Mouse (Mus musculus) heart, embryonic 16.5 days (tissue): ENCODE results near the gene Ago4. TPM values are rescaled to one million over a fixed set of nuclear protein-coding genes. Genes with fewer than 3 reads are reported as not detected.

Source experiments
- ATAC-seq: fragments of 200-750 bp; cut with Nextera tagmentation; replicated peaks from 2 replicates; pipeline ENCODE4 v1.8.0; 2017; ENCODE audit warnings: moderate number of reproducible peaks; ENCODE audit not compliant: insufficient read depth, low FRiP score; ENCODE audit errors: extremely low read depth
- H3K27ac ChIP-seq: fragments of 300-500 bp; sonication (generic); 2 replicates; pipeline ENCODE4 v1.5.1; 2014; ENCODE audit warnings: mild to moderate bottlenecking, low read length, control low read depth, moderate library complexity
- H3K27me3 ChIP-seq: fragments of 300-500 bp; sonication (generic); 2 replicates; pipeline ENCODE4 v1.6.1; 2014; ENCODE audit warnings: low read length, mixed read lengths; ENCODE audit not compliant: control insufficient read depth, insufficient read depth
- H3K36me3 ChIP-seq: fragments of 300-500 bp; sonication (generic); 2 replicates; pipeline ENCODE4 v1.6.1; 2014; ENCODE audit not compliant: control insufficient read depth, insufficient read depth
- H3K4me1 ChIP-seq: fragments of 300-500 bp; sonication (generic); 2 replicates; pipeline ENCODE4 v1.6.1; 2014; ENCODE audit warnings: low read length, mixed read lengths; ENCODE audit not compliant: control insufficient read depth, insufficient read depth
- H3K4me2 ChIP-seq: fragments of 300-500 bp; sonication (generic); 2 replicates; pipeline ENCODE4 v1.6.1; 2014; ENCODE audit warnings: low read depth, mild to moderate bottlenecking, control low read depth, low read length
- H3K4me3 ChIP-seq: fragments of 300-500 bp; sonication (generic); 2 replicates; pipeline ENCODE4 v1.5.1; 2014; ENCODE audit warnings: mild to moderate bottlenecking, control low read depth, low read length
- H3K9ac ChIP-seq: fragments of 300-500 bp; sonication (generic); 2 replicates; pipeline ENCODE4 v1.6.1; 2014; ENCODE audit warnings: low read length, control low read depth
- H3K9me3 ChIP-seq: fragments of 300-500 bp; sonication (generic); replicated peaks from 2 replicates; pipeline ENCODE4 v1.6.1; 2016; ENCODE audit warnings: low read length; ENCODE audit not compliant: control insufficient read depth
- WGBS: fragments of 180-500 bp; shearing (Covaris S2); extraction: QIAGEN DNeasy Blood & Tissue Kit; methylation state at CpG from one replicate; pipeline ENCODE4 v1.1.7; 2014; 5-methylcytosine and 5-hydroxymethylcytosine counted together
- polyA plus RNA-seq: library from polyadenylated mRNA; unstranded; fragments of >200 nt; fragmentation: Nextera tagmentation; extraction: Ambion mirVana; gene quantifications from 2 replicates; pipeline ENCODE4 v1.2.1, GENCODE M21; 2015

Ago4 gene
- polyA plus RNA-seq, 1 experiment from 2014 or later, result 0.97 TPM

DNA sequence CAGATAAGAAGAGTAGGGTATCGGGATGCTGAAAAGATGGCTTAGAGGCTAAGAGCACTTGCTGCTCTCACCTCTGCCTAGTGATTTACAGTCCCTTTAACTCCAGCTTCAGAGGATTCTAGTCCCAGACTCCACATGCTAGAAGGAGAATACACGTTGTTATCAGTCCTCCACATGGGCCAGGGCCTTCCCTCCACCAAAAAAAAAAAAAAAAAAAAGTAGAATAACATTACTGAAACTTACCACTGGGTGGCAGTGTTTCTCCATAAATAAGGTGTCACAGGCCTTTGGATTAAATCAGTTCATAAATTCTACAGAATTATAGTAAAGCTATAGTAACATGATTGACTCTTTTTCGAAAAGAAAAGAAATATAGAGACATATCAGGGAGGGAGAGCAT, 21.2 kb upstream of the Ago4 start:
- Histone ChIP-seq H3K4me3 (no peak overlapping the region), H3K4me2 (no peak overlapping the region), H3K9me3 (no peaks in the 10 kb centered on the region), H3K27me3 (no peaks in the 10 kb centered on the region), H3K36me3 (no peaks in the 10 kb centered on the region), H3K4me1 (peaks cover 9% of the 10 kb centered on the region; the same call in 1 of the 2 replicates), H3K27ac (no peak overlapping the region), H3K9ac (no peak overlapping the region)
- 32% methylated on average over 3 of the region's 3 CpGs for WGBS
- ATAC-seq, result no peak

GRCm38 (mm10) chr4:126553685-126554084, 20.4 kb upstream of the Ago4 start:
- Histone ChIP-seq H3K36me3 (no peaks in the 10 kb centered on the region), H3K4me1 (peaks cover 9% of the 10 kb centered on the region; the same call in 1 of the 2 replicates), H3K27me3 (no peaks in the 10 kb centered on the region), H3K4me3 (no peak overlapping the region), H3K9ac (no peak overlapping the region), H3K9me3 (no peaks in the 10 kb centered on the region; the same call in 1 of the 2 replicates), H3K4me2 (no peak overlapping the region), H3K27ac (no peak overlapping the region)
- ATAC-seq, result no peak
- 97% methylated on average over 1 of the region's 1 CpGs for WGBS

DNA sequence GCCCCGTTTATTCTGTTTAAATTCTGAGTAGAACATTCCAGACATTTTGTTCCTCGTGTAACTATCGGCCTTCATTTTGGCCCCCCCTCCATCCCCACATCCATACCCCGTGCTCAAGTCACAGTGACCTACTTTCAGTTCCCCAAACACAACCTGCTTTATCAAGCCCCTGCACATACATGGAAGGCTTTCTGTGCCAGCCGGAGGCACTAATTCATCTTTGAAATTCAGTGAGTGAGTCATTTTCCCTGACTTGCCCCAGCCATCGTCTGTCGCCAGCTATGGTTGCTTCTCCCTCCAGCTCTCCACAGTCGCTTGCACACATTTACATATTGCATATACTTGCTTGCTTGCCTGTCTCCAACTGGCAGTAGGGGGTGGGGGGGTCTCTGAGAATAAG, 19.8 kb upstream of the Ago4 start:
- no peaks in the 10 kb centered on the region for H3K36me3 ChIP-seq
- WGBS, result 50% methylated on average over 8 of the region's 8 CpGs
- H3K27me3 ChIP-seq, result no peaks in the 10 kb centered on the region
- no peak overlapping the region for H3K9ac ChIP-seq
- H3K9me3 ChIP-seq, result no peaks in the 10 kb centered on the region; the same call in 1 of the 2 replicates
- H3K4me2 ChIP-seq, result no peak overlapping the region
- H3K27ac ChIP-seq, result no peak overlapping the region
- peaks cover 6% of the 10 kb centered on the region; the same call in 1 of the 2 replicates for H3K4me1 ChIP-seq
- no peak overlapping the region for H3K4me3 ChIP-seq
- ATAC-seq, result no peak

GRCm38 (mm10) chr4:126552136-126552535, 18.9 kb upstream of the Ago4 start:
- 65% methylated on average over 7 of the region's 7 CpGs for WGBS
- no peak for ATAC-seq
- H3K27ac ChIP-seq, result no peak overlapping the region

DNA sequence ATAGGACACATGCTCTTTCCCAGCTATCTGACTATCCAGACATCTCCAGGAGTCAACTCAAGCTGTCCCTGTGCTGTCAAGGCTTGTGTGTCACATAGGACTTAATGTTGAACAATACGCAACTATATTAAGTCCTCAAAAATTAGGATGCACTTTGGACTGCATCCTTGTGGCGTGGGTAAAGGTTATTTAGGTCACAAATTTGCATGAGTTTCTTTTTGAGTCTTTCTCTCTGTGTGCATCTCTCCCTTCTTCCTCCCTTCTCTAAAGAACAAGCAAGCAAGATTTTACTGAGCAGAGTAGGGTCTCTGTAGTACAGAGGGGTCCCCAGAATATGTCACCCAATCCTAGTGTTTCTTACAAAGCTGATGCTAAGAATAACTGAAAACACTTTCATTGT, 12.9 kb upstream of the Ago4 start:
- Histone ChIP-seq H3K27me3 (no peaks in the 10 kb centered on the region), H3K9ac (no peak overlapping the region), H3K4me3 (no peak overlapping the region), H3K4me2 (no peak overlapping the region), H3K36me3 (no peaks in the 10 kb centered on the region), H3K4me1 (no peaks in the 10 kb centered on the region), H3K27ac (no peak overlapping the region), H3K9me3 (no peaks in the 10 kb centered on the region; the same call in 1 of the 2 replicates)
- ATAC-seq, result no peak
- WGBS, result 76% methylated on average over 2 of the region's 2 CpGs

More at GRCm38 (mm10) chr4:126552136-126552535, 18.9 kb upstream of the Ago4 start:
- Histone ChIP-seq H3K9ac (no peak overlapping the region), H3K9me3 (no peaks in the 10 kb centered on the region; the same call in 1 of the 2 replicates), H3K4me2 (no peak overlapping the region), H3K4me1 (peaks cover 3% of the 10 kb centered on the region; the same call in 1 of the 2 replicates), H3K4me3 (no peak overlapping the region), H3K36me3 (no peaks in the 10 kb centered on the region), H3K27me3 (no peaks in the 10 kb centered on the region)

- H3K27ac ChIP-seq, result no peak overlapping the region
- H3K4me1 ChIP-seq, result no peaks in the 10 kb centered on the region
- H3K9ac ChIP-seq, result no peak overlapping the region
- no peaks in the 10 kb centered on the region for H3K27me3 ChIP-seq
- no peak for ATAC-seq
- no peaks in the 10 kb centered on the region for H3K36me3 ChIP-seq
- H3K4me2 ChIP-seq, result no peak overlapping the region
- WGBS, result 59% methylated on average over 5 of the region's 7 CpGs
- H3K9me3 ChIP-seq, result no peaks in the 10 kb centered on the region; the same call in 1 of the 2 replicates
- H3K4me3 ChIP-seq, result no peak overlapping the region
Observed at GRCm38 (mm10) chr4:126545703-126546102, 12.4 kb upstream of the Ago4 start.

DNA sequence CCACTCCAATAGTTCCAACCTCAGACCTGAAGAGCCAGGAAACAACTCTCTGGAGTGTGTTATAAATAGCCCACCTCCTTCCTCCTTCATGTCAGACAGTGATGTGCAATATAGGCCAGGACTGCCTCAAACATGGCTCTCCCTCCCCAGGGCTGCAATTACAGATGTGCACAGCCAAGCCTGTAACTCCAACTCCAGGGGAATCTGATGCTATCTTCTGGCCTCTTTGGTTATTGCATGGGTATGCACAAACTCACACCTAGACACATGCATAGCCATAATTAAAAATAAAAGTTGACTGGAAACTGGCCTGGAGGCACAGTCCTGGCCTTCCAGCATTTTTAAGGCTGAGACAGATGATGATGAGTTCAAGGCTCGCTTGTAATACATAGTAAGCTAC, 11.7 kb upstream of the Ago4 start:
- ATAC-seq, result no peak
- no peak overlapping the region for H3K4me2 ChIP-seq
- WGBS, result 74% methylated on average over 1 of the region's 1 CpGs

GRCm38 (mm10) chr4:126542838-126543237, 9.6 kb upstream of the Ago4 start:
- no peaks in the 10 kb centered on the region for H3K9me3 ChIP-seq
- 62% methylated on average over 7 of the region's 7 CpGs for WGBS
- H3K36me3 ChIP-seq, result no peaks in the 10 kb centered on the region
- no peaks in the 10 kb centered on the region for H3K4me1 ChIP-seq
- H3K27ac ChIP-seq, result no peak overlapping the region
- H3K4me2 ChIP-seq, result no peak overlapping the region
- ATAC-seq, result no peak
- no peak overlapping the region for H3K9ac ChIP-seq
- no peaks in the 10 kb centered on the region for H3K27me3 ChIP-seq
- no peak overlapping the region for H3K4me3 ChIP-seq

More for the DNA sequence above, 11.7 kb upstream of the Ago4 start:
- H3K4me1 ChIP-seq, result no peaks in the 10 kb centered on the region
- no peaks in the 10 kb centered on the region for H3K36me3 ChIP-seq
- no peaks in the 10 kb centered on the region; the same call in 1 of the 2 replicates for H3K9me3 ChIP-seq
- H3K4me3 ChIP-seq, result no peak overlapping the region
- H3K27ac ChIP-seq, result no peak overlapping the region
- no peak overlapping the region for H3K9ac ChIP-seq
- no peaks in the 10 kb centered on the region for H3K27me3 ChIP-seq

GRCm38 (mm10) chr4:126540487-126541071, 7.3 kb upstream of the Ago4 start:
- H3K36me3 ChIP-seq, result no peaks in the 10 kb centered on the region
- H3K4me3 ChIP-seq, result no peak overlapping the region
- no peak overlapping the region for H3K4me2 ChIP-seq
- no peaks in the 10 kb centered on the region for H3K9me3 ChIP-seq
- no peak overlapping the region for H3K9ac ChIP-seq
- no peaks in the 10 kb centered on the region for H3K4me1 ChIP-seq
- WGBS, result 61% methylated on average over 3 of the region's 3 CpGs
- no peaks in the 10 kb centered on the region for H3K27me3 ChIP-seq
- H3K27ac ChIP-seq, result no peak overlapping the region
- ATAC-seq, result no peak
